Mouse (Mus musculus) embryonic facial prominence, embryonic 11.5 days (tissue): ENCODE data around the gene Nav2. TPM values are rescaled to one million over a fixed set of nuclear protein-coding genes. Genes with fewer than 3 reads are reported as not detected.

Experiments
- ATAC-seq: fragments of 200-750 bp; cut with Nextera tagmentation; replicated peaks from 2 replicates; pipeline ENCODE4 v1.8.0; 2017; ENCODE audit warnings: low read depth; ENCODE audit not compliant: insufficient number of reproducible peaks, low FRiP score, low TSS enrichment
- DNase-seq: peaks from one replicate; pipeline ENCODE4 v3.0.0-alpha.2; 2015; ENCODE audit warnings: low spot score
- H3K27ac ChIP-seq: fragments of 300-500 bp; sonication (generic); replicated peaks from 2 replicates; pipeline ENCODE4 v1.5.1; 2014; ENCODE audit warnings: mild to moderate bottlenecking, low read depth, low read length, control low read depth
- H3K27me3 ChIP-seq: fragments of 300-500 bp; sonication (generic); 2 replicates; pipeline ENCODE4 v1.6.1; 2014; ENCODE audit warnings: mild to moderate bottlenecking, low read length, moderate library complexity, mixed read lengths; ENCODE audit not compliant: control insufficient read depth, insufficient read depth
- H3K36me3 ChIP-seq: fragments of 300-500 bp; sonication (generic); replicated peaks from 2 replicates; pipeline ENCODE4 v1.6.1; 2014; ENCODE audit warnings: low read depth, mild to moderate bottlenecking, low read length, moderate library complexity, mixed read lengths; ENCODE audit not compliant: control insufficient read depth, insufficient read depth
- H3K4me1 ChIP-seq: fragments of 300-500 bp; sonication (generic); 2 replicates; pipeline ENCODE4 v1.6.1; 2014; ENCODE audit warnings: low read length, mixed read lengths; ENCODE audit not compliant: control insufficient read depth, insufficient read depth
- H3K4me2 ChIP-seq: fragments of 300-500 bp; sonication (generic); 2 replicates; pipeline ENCODE4 v1.6.1; 2014; ENCODE audit warnings: low read depth, mild to moderate bottlenecking, control low read depth, low read length, moderate library complexity
- H3K4me3 ChIP-seq: fragments of 300-500 bp; sonication (generic); 2 replicates; pipeline ENCODE4 v1.5.1; 2014; ENCODE audit warnings: low read depth, low read length, control low read depth
- H3K9ac ChIP-seq: fragments of 300-500 bp; sonication (generic); replicated peaks from 2 replicates; pipeline ENCODE4 v1.6.1; 2014; ENCODE audit warnings: mild to moderate bottlenecking, control low read depth, low read length
- H3K9me3 ChIP-seq: fragments of 300-500 bp; sonication (generic); replicated peaks from 2 replicates; pipeline ENCODE4 v1.6.1; 2016; ENCODE audit warnings: mild to moderate bottlenecking, low read length, inconsistent platforms, mixed read lengths; ENCODE audit not compliant: control insufficient read depth
- WGBS: fragments of 180-500 bp; shearing (Covaris S2); extraction: QIAGEN DNeasy Blood & Tissue Kit; methylation state at CpG from one replicate; pipeline ENCODE4 v1.1.7; 2014; 5-methylcytosine and 5-hydroxymethylcytosine counted together
- polyA plus RNA-seq: library from polyadenylated mRNA; unstranded; fragments of >200 nt; fragmentation: Nextera tagmentation; extraction: Ambion mirVana; gene quantifications from 2 replicates; pipeline ENCODE4 v1.2.1, GENCODE M21; 2014

The Nav2 gene
- polyA plus RNA-seq, 1 experiment from 2014 or later = 7.3 TPM

DNA sequence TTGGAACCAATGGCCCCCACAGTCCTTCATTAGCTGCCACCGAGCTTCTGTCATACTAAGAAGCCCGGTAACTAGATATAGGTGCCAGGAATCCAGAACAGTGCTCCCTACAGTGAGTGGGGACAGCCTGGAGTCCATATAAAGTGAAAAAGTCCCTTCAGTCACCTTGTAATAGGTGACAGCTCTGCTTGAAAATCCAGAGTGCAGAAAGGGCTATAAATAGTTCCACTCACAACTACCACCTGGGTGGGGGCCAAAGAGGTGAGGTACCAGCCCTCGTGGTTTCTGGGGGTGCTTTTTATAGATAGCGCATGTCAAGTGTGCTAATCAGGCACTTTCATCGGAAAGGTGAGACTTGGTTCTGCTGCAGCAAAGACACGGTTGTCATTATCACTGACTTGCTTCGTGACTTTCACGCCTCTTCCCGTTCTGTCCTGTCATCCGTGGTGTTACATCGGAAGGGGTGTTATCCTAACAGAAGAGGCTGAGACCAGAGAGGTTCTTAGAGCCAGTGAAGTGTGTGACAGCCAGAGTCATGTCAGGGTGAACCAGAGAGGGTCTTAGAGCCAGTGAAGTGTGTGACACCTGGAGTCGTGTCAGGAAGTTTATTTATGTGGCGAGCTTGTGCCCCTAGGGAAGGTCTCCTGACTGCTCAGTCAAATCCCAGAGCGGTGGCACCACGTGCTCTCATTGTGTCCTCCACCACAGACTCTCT, 179.8 kb downstream of the Nav2 start:
- Histone ChIP-seq H3K27ac (no peak overlapping the region), H3K36me3 (no peaks in the 10 kb centered on the region), H3K4me3 (no peak overlapping the region), H3K4me2 (no peak overlapping the region), H3K9me3 (no peaks in the 10 kb centered on the region), H3K27me3 (no peaks in the 10 kb centered on the region), H3K9ac (no peak overlapping the region), H3K4me1 (no peaks in the 10 kb centered on the region)
- DNase-seq (no peak), ATAC-seq (no peak)
- WGBS = 68% methylated on average over 15 of the region's 15 CpGs

DNA sequence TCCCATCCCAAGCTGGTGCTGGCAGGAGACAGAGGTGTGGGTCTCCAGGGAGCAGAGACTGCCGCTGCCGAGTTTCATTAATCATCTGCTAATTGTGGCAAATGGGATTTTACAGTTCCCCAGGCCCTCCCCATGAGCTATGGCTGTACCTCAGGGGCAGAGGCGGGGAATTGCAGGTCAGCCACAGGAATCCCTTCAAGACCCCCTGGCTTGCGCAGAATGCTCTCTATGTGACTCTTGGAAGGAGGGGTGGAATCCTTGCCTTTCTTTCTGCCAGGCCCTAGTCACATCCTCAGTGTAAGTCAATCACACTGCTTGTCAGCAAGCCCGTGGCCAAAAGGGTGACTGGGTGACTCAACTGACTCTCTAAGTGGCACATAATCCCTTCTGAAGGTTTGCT, 182.9 kb downstream of the Nav2 start:
- Histone ChIP-seq H3K4me3 (no peak overlapping the region), H3K9me3 (no peaks in the 10 kb centered on the region), H3K27me3 (no peaks in the 10 kb centered on the region), H3K9ac (no peak overlapping the region), H3K36me3 (no peaks in the 10 kb centered on the region), H3K27ac (no peak overlapping the region), H3K4me2 (no peak overlapping the region), H3K4me1 (no peaks in the 10 kb centered on the region)
- ATAC-seq = no peak
- WGBS = 52% methylated on average over 5 of the region's 5 CpGs
- DNase-seq = no peak

DNA sequence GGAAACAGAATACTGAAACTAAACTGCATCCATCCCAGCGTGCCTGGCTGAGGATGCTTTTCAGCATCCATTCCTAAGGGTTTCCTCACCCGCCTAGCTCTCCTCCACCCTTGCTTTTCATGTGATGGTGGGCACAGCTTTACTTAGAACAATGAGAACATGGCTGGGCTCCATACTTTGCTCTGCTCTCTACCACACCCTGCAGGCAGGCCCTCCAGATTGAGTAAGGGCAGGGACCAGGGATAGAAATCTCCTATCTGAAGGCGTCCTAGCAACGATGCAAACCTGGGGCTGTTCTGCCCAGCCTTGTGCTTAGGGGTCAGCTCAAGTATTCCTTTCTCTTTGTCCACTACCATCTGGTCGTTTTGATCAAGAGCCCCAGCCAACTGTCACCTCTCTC, 183.4 kb downstream of the Nav2 start:
- WGBS = 62% methylated on average over 5 of the region's 5 CpGs
- H3K9ac ChIP-seq = no peak overlapping the region

DNA sequence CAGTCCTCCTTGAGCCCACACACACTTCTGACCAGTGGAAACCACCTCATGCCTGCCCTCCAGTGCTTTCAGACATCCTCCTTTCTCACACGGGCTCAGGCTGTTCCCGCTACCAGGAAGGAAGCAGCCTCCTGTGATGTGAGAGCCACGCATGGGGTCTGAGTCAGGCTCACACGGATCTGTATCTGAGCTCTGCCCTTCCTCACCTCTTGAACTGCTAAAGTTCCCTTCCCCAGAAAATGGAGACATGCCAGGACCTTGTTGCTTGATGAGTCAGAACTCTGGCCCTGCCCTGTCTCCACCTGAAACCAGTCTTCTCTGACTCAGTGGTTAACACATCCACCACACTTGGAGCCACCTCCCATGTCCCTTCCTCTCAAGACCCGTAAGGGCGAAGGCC, 185.1 kb downstream of the Nav2 start:
- 72% methylated on average over 6 of the region's 6 CpGs for WGBS
- H3K4me2 ChIP-seq = no peak overlapping the region
- no peaks in the 10 kb centered on the region for H3K9me3 ChIP-seq
- no peak overlapping the region for H3K27ac ChIP-seq
- no peak for ATAC-seq
- no peak overlapping the region for H3K4me3 ChIP-seq
- H3K9ac ChIP-seq = no peak overlapping the region
- H3K27me3 ChIP-seq = no peaks in the 10 kb centered on the region
- DNase-seq = no peak
- no peaks in the 10 kb centered on the region for H3K4me1 ChIP-seq
- H3K36me3 ChIP-seq = no peaks in the 10 kb centered on the region

More for the DNA sequence above, 183.4 kb downstream of the Nav2 start:
- H3K4me3 ChIP-seq = no peak overlapping the region
- DNase-seq (no peak), ATAC-seq (no peak)
- H3K27ac ChIP-seq = no peak overlapping the region
- H3K36me3 ChIP-seq = no peaks in the 10 kb centered on the region
- H3K4me1 ChIP-seq = no peaks in the 10 kb centered on the region
- H3K27me3 ChIP-seq = no peaks in the 10 kb centered on the region
- no peaks in the 10 kb centered on the region for H3K9me3 ChIP-seq
- H3K4me2 ChIP-seq = no peak overlapping the region

DNA sequence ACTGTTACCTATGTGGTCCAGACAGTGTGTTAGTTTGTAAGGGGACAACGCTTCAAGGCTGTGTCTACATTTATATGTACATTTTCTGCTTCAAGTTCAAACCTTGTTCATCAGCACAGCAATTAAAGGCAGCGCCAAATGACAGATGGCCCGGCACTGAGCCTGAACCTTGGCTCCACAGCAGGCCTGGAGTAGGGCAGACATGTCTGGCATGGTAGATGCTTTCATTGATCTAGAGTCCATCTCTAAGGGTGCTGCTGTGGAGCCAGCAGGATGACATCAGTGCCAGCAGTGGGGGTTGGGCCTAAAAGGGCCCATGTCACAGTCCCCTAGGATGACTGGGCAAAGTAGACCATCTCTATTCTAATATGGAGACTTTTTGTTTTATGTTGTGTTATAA, 186.0 kb downstream of the Nav2 start:
- Histone ChIP-seq H3K27ac (no peak overlapping the region), H3K4me3 (no peak overlapping the region), H3K4me2 (no peak overlapping the region), H3K9me3 (no peaks in the 10 kb centered on the region), H3K9ac (no peak overlapping the region), H3K27me3 (no peaks in the 10 kb centered on the region), H3K36me3 (no peaks in the 10 kb centered on the region), H3K4me1 (no peaks in the 10 kb centered on the region)
- DNase-seq (no peak), ATAC-seq (no peak)
- 92% methylated on average over 3 of the region's 3 CpGs for WGBS

DNA sequence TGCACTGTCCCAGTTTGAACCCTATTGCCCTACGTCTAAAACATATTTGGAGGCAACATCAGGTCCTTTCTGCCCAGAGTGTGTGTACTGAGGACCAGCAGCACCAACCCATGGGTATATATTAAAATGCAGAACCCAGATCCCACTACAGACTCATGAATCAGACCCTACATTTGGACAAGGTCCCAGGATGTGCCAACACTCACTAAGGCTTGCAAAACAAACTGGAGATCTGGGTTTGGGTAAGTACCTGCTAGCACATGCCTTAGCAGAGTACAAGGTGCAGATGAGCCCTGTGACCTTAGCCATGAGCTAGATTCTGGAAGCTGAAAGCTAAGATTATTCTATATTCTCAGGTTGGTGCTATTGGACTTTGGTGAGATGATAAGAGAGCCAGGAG, 192.8 kb downstream of the Nav2 start:
- H3K36me3 ChIP-seq = no peaks in the 10 kb centered on the region
- WGBS = 87% methylated on average over 1 of the region's 1 CpGs
- no peak overlapping the region for H3K4me2 ChIP-seq
- no peaks in the 10 kb centered on the region for H3K9me3 ChIP-seq
- ATAC-seq (no peak), DNase-seq (no peak)
- H3K27ac ChIP-seq = no peak overlapping the region
- no peaks in the 10 kb centered on the region for H3K27me3 ChIP-seq
- H3K9ac ChIP-seq = no peak overlapping the region
- no peak overlapping the region for H3K4me3 ChIP-seq
- H3K4me1 ChIP-seq = no peaks in the 10 kb centered on the region

DNA sequence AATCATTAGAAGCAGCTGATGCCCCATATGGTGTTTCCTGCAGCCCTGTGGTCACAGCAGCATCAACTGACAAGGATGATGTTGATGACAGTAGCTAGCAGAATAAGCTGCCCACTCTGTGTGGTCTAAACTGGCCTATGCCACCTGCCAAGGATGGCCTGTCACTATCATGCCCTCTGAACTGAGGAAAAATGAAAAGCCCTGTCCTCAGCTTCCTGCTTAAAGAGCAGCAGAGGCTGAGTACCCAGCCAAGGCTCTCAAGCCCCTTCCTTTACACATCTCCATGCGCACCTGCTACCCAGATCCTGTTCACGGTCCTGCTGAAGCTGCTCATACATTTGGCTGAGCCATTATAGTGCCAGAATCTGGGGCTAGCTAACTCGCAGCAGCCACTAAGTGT, 193.7 kb downstream of the Nav2 start:
- DNase-seq = no peak
- no peaks in the 10 kb centered on the region for H3K27me3 ChIP-seq
- H3K4me1 ChIP-seq = no peaks in the 10 kb centered on the region
- H3K9me3 ChIP-seq = no peaks in the 10 kb centered on the region
- no peak overlapping the region for H3K4me2 ChIP-seq
- whole genome bisulfite sequencing = 79% methylated on average over 3 of the region's 3 CpGs
- ATAC-seq = no peak
- H3K27ac ChIP-seq = no peak overlapping the region
- no peaks in the 10 kb centered on the region for H3K36me3 ChIP-seq
- H3K4me3 ChIP-seq = no peak overlapping the region
- H3K9ac ChIP-seq = no peak overlapping the region

DNA sequence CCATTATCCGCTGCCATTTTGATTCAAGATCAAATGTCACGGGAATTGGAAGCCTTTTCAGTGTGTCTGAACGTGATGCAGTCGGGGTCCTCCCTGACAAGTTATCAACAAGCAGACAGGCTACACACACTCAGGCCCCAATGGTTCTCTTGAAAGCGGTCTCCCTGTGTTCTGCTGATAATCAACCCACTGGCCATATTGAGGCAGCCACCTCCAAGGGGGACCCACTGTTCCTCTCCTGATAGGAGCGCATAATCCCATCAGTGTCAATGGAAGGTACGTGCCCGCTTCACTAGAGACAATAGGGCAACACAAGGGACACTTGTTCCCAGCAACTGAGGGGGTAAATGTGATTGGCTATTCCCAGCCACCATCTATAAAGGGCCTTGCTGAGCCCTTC, 195.9 kb downstream of the Nav2 start:
- no peaks in the 10 kb centered on the region for H3K27me3 ChIP-seq
- 43% methylated on average over 8 of the region's 8 CpGs for WGBS
- H3K36me3 ChIP-seq = no peaks in the 10 kb centered on the region
- DNase-seq (peak; percentile 6), ATAC-seq (peak; percentile 80)
- no peak overlapping the region for H3K4me2 ChIP-seq
- no peak overlapping the region for H3K9ac ChIP-seq
- no peak overlapping the region for H3K4me3 ChIP-seq
- H3K27ac ChIP-seq = no peak overlapping the region
- H3K9me3 ChIP-seq = no peaks in the 10 kb centered on the region
- H3K4me1 ChIP-seq = no peaks in the 10 kb centered on the region
